Mouse (Mus musculus) MEL (cell line): ENCODE measurements around the gene Cpne8.

Source experiments
- CHD1 ChIP-seq: IDR thresholded peaks from 2 replicates; pipeline ENCODE4 v1.6.1; 2012; ENCODE audit warnings: low read depth, mild to moderate bottlenecking, inconsistent platforms, low read length, improper control_type of control experiment
- CTCF ChIP-seq, 3 experiments: IDR thresholded peaks in 2 of 3; conservative IDR thresholded peaks in 1 of 3; 2 replicates each; pipeline ENCODE4 v1.5.1; 2011 to 2012; ENCODE audit warnings: low read length in 3 of 3, low read depth in 2 of 3, mild to moderate bottlenecking in 2 of 3, improper control_type of control experiment in 1 of 3, inconsistent platforms in 1 of 3, mixed read lengths in 1 of 3, moderate library complexity in 1 of 3; ENCODE audit not compliant: control insufficient read depth in 1 of 3, insufficient read depth in 1 of 3, poor library complexity in 1 of 3, severe bottlenecking in 1 of 3
- EP300 ChIP-seq, 2 experiments: IDR thresholded peaks; 2 replicates each; pipeline ENCODE4 v1.6.1; 2011; ENCODE audit warnings: improper control_type of control experiment in 2 of 2, low read length in 2 of 2, low read depth in 1 of 2, mild to moderate bottlenecking in 1 of 2
- ETS1 ChIP-seq: IDR thresholded peaks from 2 replicates; pipeline ENCODE4 v1.6.1; 2012; ENCODE audit warnings: low read depth, mild to moderate bottlenecking, inconsistent platforms, low read length, improper control_type of control experiment, moderate library complexity
- GATA1 ChIP-seq: IDR thresholded peaks from 2 replicates; pipeline ENCODE4 v1.6.1; 2011; ENCODE audit warnings: low read depth, low read length, improper control_type of control experiment
- HCFC1 ChIP-seq: IDR thresholded peaks from 2 replicates; pipeline ENCODE4 v1.6.1; 2012; ENCODE audit warnings: low read depth, mild to moderate bottlenecking, inconsistent platforms, low read length, improper control_type of control experiment, moderate library complexity
- KAT2A ChIP-seq: conservative IDR thresholded peaks from 2 replicates; pipeline ENCODE4 v1.6.1; 2012; ENCODE audit warnings: low read depth, low read length, improper control_type of control experiment, inconsistent platforms
- NELFE ChIP-seq: IDR thresholded peaks from 2 replicates; pipeline ENCODE4 v1.6.1; 2011; ENCODE audit warnings: low read depth, low read length, improper control_type of control experiment
- SIN3A ChIP-seq: IDR thresholded peaks from 2 replicates; pipeline ENCODE4 v1.6.1; 2012; ENCODE audit warnings: low read length, improper control_type of control experiment, inconsistent platforms
- ZNF384 ChIP-seq: IDR thresholded peaks from 2 replicates; pipeline ENCODE4 v1.6.1; 2012; ENCODE audit warnings: low read depth, mild to moderate bottlenecking, inconsistent platforms, low read length, improper control_type of control experiment

- no peak for TF ChIP-seq CTCF (IDR thresholded peaks at IDR 0.05 in 2 of 3, conservative IDR thresholded peaks at IDR 0.05 in 1 of 3; ENCODE audit: control insufficient read depth in 1 of 3, insufficient read depth in 1 of 3, low read depth in 2 of 3, low read length in 3 of 3, poor library complexity in 1 of 3, severe bottlenecking in 1 of 3)
- no peak for TF ChIP-seq HCFC1
- no peak for TF ChIP-seq SIN3A
- TF ChIP-seq GATA1 = no peak
- TF ChIP-seq KAT2A = no peak
- no peak for TF ChIP-seq ZNF384
- TF ChIP-seq EP300 (IDR thresholded peaks at IDR 0.05; ENCODE audit: low read depth in 1 of 2, low read length in 2 of 2) = no peak
- no peak for TF ChIP-seq CHD1
- TF ChIP-seq ETS1 = no peak
- TF ChIP-seq NELFE = no peak
Observed at GRCm38 (mm10) chr15:90622005-90622404, 57.2 kb downstream of the Cpne8 start.
